Mouse (Mus musculus) large intestine, adult 2 months (tissue): ENCODE measurements at regions not wholly inside any gene's neighbourhood (a gene's known extent, or its start where the extent isn't known, plus 50 kb on each side); places are given as distances from the start of the nearest gene placed in this dataset.

ENCODE experiments used
- DNase-seq: peaks from one replicate; pipeline ENCODE4 v3.0.0-alpha.2; 2012; ENCODE audit warnings: low read depth, low spot score
- WGBS: fragments of 180-500 bp; shearing (Covaris S2); methylation state at CpG from one replicate; pipeline ENCODE4 v1.1.7; 2018; 5-methylcytosine and 5-hydroxymethylcytosine counted together

- no peak for DNase-seq
- WGBS = 58% methylated on average over 10 of the region's 10 CpGs
Observed at GRCm38 (mm10) chr2:128384612-128385011, 206.4 kb upstream of the Spdye4c start.

- whole genome bisulfite sequencing = 33% methylated on average over 4 of the region's 4 CpGs
- DNase-seq = no peak
Observed at GRCm38 (mm10) chr2:128386846-128387621, 204.0 kb upstream of the Spdye4c start.

GRCm38 (mm10) chr2:128387851-128388471 lies 203.0 kb upstream of the Spdye4c start:
- WGBS = 80% methylated on average over 8 of the region's 8 CpGs

GRCm38 (mm10) chr2:128388883-128389470 lies 202.0 kb upstream of the Spdye4c start:
- no peak for DNase-seq
- WGBS = 41% methylated on average over 7 of the region's 7 CpGs

More at GRCm38 (mm10) chr2:128387851-128388471, 203.0 kb upstream of the Spdye4c start:
- DNase-seq = no peak

- no peak for DNase-seq
- whole genome bisulfite sequencing = 33% methylated on average over 9 of the region's 9 CpGs
Observed at GRCm38 (mm10) chr2:128392344-128392743, 198.7 kb upstream of the Spdye4c start.

GRCm38 (mm10) chr2:128393401-128393800 lies 197.6 kb upstream of the Spdye4c start:
- WGBS = 63% methylated on average over 8 of the region's 8 CpGs
- DNase-seq = no peak

- WGBS = 83% methylated on average over 5 of the region's 5 CpGs
- no peak for DNase-seq
Observed at GRCm38 (mm10) chr2:128393921-128394320, 197.1 kb upstream of the Spdye4c start.

- DNase-seq = no peak
- 31% methylated on average over 4 of the region's 4 CpGs for WGBS
Observed at GRCm38 (mm10) chr2:128395308-128396007, 195.6 kb upstream of the Spdye4c start.

- peak; percentile 64 for DNase-seq
- under 1% methylated on average over 9 of the region's 9 CpGs for WGBS
Observed at GRCm38 (mm10) chr2:128396008-128396346, 195.0 kb upstream of the Spdye4c start.

GRCm38 (mm10) chr2:128401359-128401758 lies 189.7 kb upstream of the Spdye4c start:
- DNase-seq = no peak
- WGBS = 65% methylated on average over 8 of the region's 8 CpGs

GRCm38 (mm10) chr2:128403143-128403935 lies 187.7 kb upstream of the Spdye4c start:
- whole genome bisulfite sequencing = 73% methylated on average over 11 of the region's 11 CpGs
- no peak for DNase-seq

GRCm38 (mm10) chr2:128404405-128404804 lies 186.6 kb upstream of the Spdye4c start:
- WGBS = 74% methylated on average over 3 of the region's 3 CpGs
- DNase-seq = no peak

- 67% methylated on average over 7 of the region's 7 CpGs for WGBS
- no peak for DNase-seq
Observed at GRCm38 (mm10) chr2:128407076-128407475, 183.9 kb upstream of the Spdye4c start.

- DNase-seq = no peak
- WGBS = 57% methylated on average over 6 of the region's 6 CpGs
Observed at GRCm38 (mm10) chr2:128408718-128409117, 182.3 kb upstream of the Spdye4c start.

GRCm38 (mm10) chr2:128412352-128412751 lies 178.7 kb upstream of the Spdye4c start:
- 15% methylated on average over 10 of the region's 10 CpGs for WGBS
- DNase-seq = peak; percentile 33

GRCm38 (mm10) chr2:128412974-128413373 lies 178.0 kb upstream of the Spdye4c start:
- WGBS = 15% methylated on average over 10 of the region's 10 CpGs
- peak; percentile 29 for DNase-seq

- no peak for DNase-seq
- WGBS = 84% methylated on average over 17 of the region's 17 CpGs
Observed at GRCm38 (mm10) chr2:128414588-128415240, 176.3 kb upstream of the Spdye4c start.

- WGBS = 62% methylated on average over 7 of the region's 7 CpGs
- no peak for DNase-seq
Observed at GRCm38 (mm10) chr2:128416416-128416815, 174.6 kb upstream of the Spdye4c start.

- DNase-seq = no peak
- WGBS = 64% methylated on average over 3 of the region's 3 CpGs
Observed at GRCm38 (mm10) chr2:128418960-128419359, 172.0 kb upstream of the Spdye4c start.
